Mouse (Mus musculus) myocyte (in vitro differentiated cells): ENCODE data around the gene Olfr961. TPM values are rescaled to one million over a fixed set of nuclear protein-coding genes. Genes with fewer than 3 reads are reported as not detected.

Experiments
- H3K27me3 ChIP-seq: one replicate; pipeline ENCODE4 v1.6.1; 2011; ENCODE audit not compliant: control insufficient read depth, insufficient read depth, insufficient read length
- H3K36me3 ChIP-seq: one replicate; pipeline ENCODE4 v1.6.1; 2011; ENCODE audit not compliant: control insufficient read depth, insufficient read depth
- H3K4me2 ChIP-seq: one replicate; pipeline ENCODE4 v1.6.1; 2011; ENCODE audit warnings: low read depth, control low read depth
- H3K4me3 ChIP-seq: one replicate; pipeline ENCODE4 v1.5.1; 2011; ENCODE audit warnings: mild to moderate bottlenecking, control low read depth, moderate library complexity
- H3K79me2 ChIP-seq: one replicate; pipeline ENCODE4 v1.6.1; 2011; ENCODE audit not compliant: control insufficient read depth, insufficient read depth
- H3ac ChIP-seq: one replicate; pipeline ENCODE4 v1.6.1; 2011; ENCODE audit not compliant: control insufficient read depth, insufficient read length
- CEBPB ChIP-seq: IDR thresholded peaks from 2 replicates; pipeline ENCODE4 v1.6.1; 2011; ENCODE audit warnings: mild to moderate bottlenecking, moderate library complexity; ENCODE audit not compliant: poor library complexity, insufficient read depth, severe bottlenecking
- E2F4 ChIP-seq: IDR thresholded peaks from one replicate; pipeline ENCODE4 v1.6.1; 2011; ENCODE audit warnings: mild to moderate bottlenecking, control low read depth, moderate library complexity; ENCODE audit not compliant: insufficient read depth
- MAX ChIP-seq: IDR thresholded peaks from one replicate; pipeline ENCODE4 v1.6.1; 2011; ENCODE audit warnings: low read depth, mild to moderate bottlenecking, control low read depth
- MYOD1 ChIP-seq, 3 experiments: IDR thresholded peaks; one replicate each; pipeline ENCODE4 v1.6.1; 2011; ENCODE audit warnings: control low read depth in 2 of 3, low read depth in 2 of 3, mild to moderate bottlenecking in 2 of 3, moderate library complexity in 1 of 3; ENCODE audit not compliant: insufficient read length in 2 of 3, control insufficient read depth in 1 of 3
- MYOG ChIP-seq, 3 experiments: IDR thresholded peaks; one replicate each; pipeline ENCODE4 v1.6.1; 2011; ENCODE audit warnings: control low read depth in 2 of 3, low read depth in 2 of 3, mild to moderate bottlenecking in 2 of 3; ENCODE audit not compliant: insufficient read length in 2 of 3, control insufficient read depth in 1 of 3, insufficient read depth in 1 of 3
- POLR2A ChIP-seq: IDR thresholded peaks from one replicate; pipeline ENCODE4 v1.6.1; 2011; ENCODE audit warnings: low read depth, mild to moderate bottlenecking, control low read depth, moderate library complexity; ENCODE audit not compliant: insufficient read length
- POLR2AphosphoS2 ChIP-seq: IDR thresholded peaks from one replicate; pipeline ENCODE4 v1.6.1; 2011; ENCODE audit warnings: low read depth, control low read depth; ENCODE audit not compliant: insufficient read length
- REST ChIP-seq: IDR thresholded peaks from one replicate; pipeline ENCODE4 v1.6.1; 2011; ENCODE audit warnings: mild to moderate bottlenecking, control low read depth, moderate library complexity; ENCODE audit not compliant: insufficient read depth, insufficient read length
- SRF ChIP-seq: IDR thresholded peaks from one replicate; pipeline ENCODE4 v1.6.1; 2011; ENCODE audit warnings: low read depth; ENCODE audit not compliant: control insufficient read depth, insufficient read length
- TCF12 ChIP-seq: IDR thresholded peaks from one replicate; pipeline ENCODE4 v1.6.1; 2011; ENCODE audit warnings: mild to moderate bottlenecking, control low read depth; ENCODE audit not compliant: poor library complexity, insufficient read depth, severe bottlenecking
- TCF3 ChIP-seq: IDR thresholded peaks from one replicate; pipeline ENCODE4 v1.6.1; 2011; ENCODE audit warnings: low read depth, control low read depth; ENCODE audit not compliant: insufficient read length
- USF1 ChIP-seq: IDR thresholded peaks from one replicate; pipeline ENCODE4 v1.6.1; 2011; ENCODE audit warnings: low read depth, mild to moderate bottlenecking, control low read depth, moderate library complexity
- polyA plus RNA-seq: library from polyadenylated mRNA; unstranded; fragments of >200 nt; fragmentation: generic; extraction: Trizol; gene quantifications from one replicate; pipeline ENCODE4 v1.2.1, GENCODE M21; 2012; ENCODE audit warnings: missing spikeins

Olfr961 gene
- polyA plus RNA-seq, 1 experiment = not detected

DNA sequence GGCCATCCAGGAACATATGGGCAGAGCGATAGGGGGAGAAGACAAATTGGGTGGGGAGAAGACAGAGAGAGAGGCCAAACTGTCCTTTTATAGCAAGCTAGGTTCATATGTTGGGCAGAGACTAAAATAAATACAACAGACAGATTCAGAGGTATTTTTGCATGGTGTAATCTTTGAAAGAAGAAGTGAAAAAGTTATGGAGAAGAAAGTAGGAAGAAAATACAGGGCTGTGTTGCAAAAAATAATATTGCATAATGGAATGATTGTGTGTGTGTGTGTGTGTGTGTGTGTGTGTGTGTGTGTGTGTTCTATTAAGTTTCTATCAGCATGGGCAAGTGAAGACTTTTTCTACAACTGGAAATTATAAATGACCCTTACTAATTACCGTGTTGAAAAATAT is 15.8 kb upstream of the Olfr961 start:
- Histone ChIP-seq H3K4me3 (no peak overlapping the region), H3ac (no peak overlapping the region), H3K79me2 (no peaks in the 10 kb centered on the region), H3K36me3 (no peaks in the 10 kb centered on the region), H3K4me2 (no peak overlapping the region), H3K27me3 (no peaks in the 10 kb centered on the region)
- TF ChIP-seq MYOD1 (IDR thresholded peaks at IDR 0.05; ENCODE audit: control insufficient read depth in 1 of 3, insufficient read length in 2 of 3, low read depth in 2 of 3) = no peak
- no peak for TF ChIP-seq MYOG (IDR thresholded peaks at IDR 0.05; ENCODE audit: control insufficient read depth in 1 of 3, insufficient read depth in 1 of 3, insufficient read length in 2 of 3, low read depth in 2 of 3)
- TF ChIP-seq TCF12 = no peak
- TF ChIP-seq MAX = no peak
- TF ChIP-seq TCF3 = no peak
- no peak for TF ChIP-seq SRF
- no peak for TF ChIP-seq E2F4
- no peak for TF ChIP-seq POLR2AphosphoS2
- no peak for TF ChIP-seq REST
- TF ChIP-seq POLR2A = no peak
- no peak for TF ChIP-seq CEBPB
- TF ChIP-seq USF1 = no peak

GRCm38 (mm10) chr9:39633913-39634594 is 10.8 kb upstream of the Olfr961 start:
- Histone ChIP-seq H3K79me2 (no peaks in the 10 kb centered on the region), H3K4me2 (no peak overlapping the region), H3K36me3 (no peaks in the 10 kb centered on the region), H3K27me3 (no peaks in the 10 kb centered on the region), H3ac (no peak overlapping the region), H3K4me3 (no peak overlapping the region)
- no peak for TF ChIP-seq TCF12
- no peak for TF ChIP-seq POLR2A
- no peak for TF ChIP-seq MYOG (IDR thresholded peaks at IDR 0.05; ENCODE audit: control insufficient read depth in 1 of 3, insufficient read depth in 1 of 3, insufficient read length in 2 of 3, low read depth in 2 of 3)
- TF ChIP-seq SRF = no peak
- TF ChIP-seq MYOD1 (IDR thresholded peaks at IDR 0.05; ENCODE audit: control insufficient read depth in 1 of 3, insufficient read length in 2 of 3, low read depth in 2 of 3) = no peak
- no peak for TF ChIP-seq MAX
- no peak for TF ChIP-seq CEBPB
- TF ChIP-seq TCF3 = no peak
- TF ChIP-seq REST = no peak
- no peak for TF ChIP-seq USF1

DNA sequence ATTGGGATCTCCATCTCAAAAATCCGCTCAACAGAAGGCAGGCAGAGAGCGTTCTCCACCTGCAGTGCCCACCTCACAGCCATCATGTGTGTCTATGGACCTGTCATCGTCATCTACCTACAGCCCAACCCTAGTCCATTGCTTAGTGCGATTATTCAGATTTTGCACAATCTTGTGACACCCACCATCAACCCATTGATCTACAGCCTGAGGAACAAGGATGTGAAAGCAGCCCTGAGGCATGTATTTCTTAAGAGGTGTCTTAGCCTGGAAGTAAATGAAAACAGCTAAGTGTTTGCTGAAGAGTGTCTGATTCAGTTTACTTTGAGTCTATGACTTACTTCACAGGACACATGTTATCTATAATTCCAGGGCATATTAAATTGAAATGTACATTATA is 2.5 kb downstream of the Olfr961 start:
- TF ChIP-seq TCF3 (no peak), REST (no peak), USF1 (no peak), TCF12 (no peak), MAX (no peak), SRF (no peak), MYOG (IDR thresholded peaks at IDR 0.05; ENCODE audit: control insufficient read depth in 1 of 3, insufficient read depth in 1 of 3, insufficient read length in 2 of 3, low read depth in 2 of 3) (no peak), MYOD1 (IDR thresholded peaks at IDR 0.05; ENCODE audit: control insufficient read depth in 1 of 3, insufficient read length in 2 of 3, low read depth in 2 of 3) (no peak), CEBPB (no peak), POLR2A (no peak), POLR2AphosphoS2 (no peak), E2F4 (no peak)
- H3K79me2 ChIP-seq = no peaks in the 10 kb centered on the region

GRCm38 (mm10) chr9:39654756-39655396 is 10.0 kb downstream of the Olfr961 start:
- TF ChIP-seq MAX = no peak
- no peak for TF ChIP-seq POLR2A
- TF ChIP-seq SRF = no peak
- no peak for TF ChIP-seq MYOD1 (IDR thresholded peaks at IDR 0.05; ENCODE audit: control insufficient read depth in 1 of 3, insufficient read length in 2 of 3, low read depth in 2 of 3)
- no peak for TF ChIP-seq TCF12
- TF ChIP-seq MYOG (IDR thresholded peaks at IDR 0.05; ENCODE audit: control insufficient read depth in 1 of 3, insufficient read depth in 1 of 3, insufficient read length in 2 of 3, low read depth in 2 of 3) = no peak
- TF ChIP-seq USF1 = no peak
- no peaks in the 10 kb centered on the region for H3K27me3 ChIP-seq
- no peaks in the 10 kb centered on the region for H3K79me2 ChIP-seq
- H3K36me3 ChIP-seq = no peaks in the 10 kb centered on the region
- H3ac ChIP-seq = no peak overlapping the region
- no peak overlapping the region for H3K4me3 ChIP-seq
- no peak overlapping the region for H3K4me2 ChIP-seq

More for the DNA sequence above, 2.5 kb downstream of the Olfr961 start:
- H3K4me2 ChIP-seq = no peak overlapping the region
- no peak overlapping the region for H3K4me3 ChIP-seq
- H3ac ChIP-seq = no peak overlapping the region
- H3K36me3 ChIP-seq = no peaks in the 10 kb centered on the region
- H3K27me3 ChIP-seq = no peaks in the 10 kb centered on the region
